Mouse (Mus musculus): ENCODE data around the gene Oser1. TPM values are rescaled to one million over a fixed set of nuclear protein-coding genes. Genes with fewer than 3 reads are reported as not detected.
"Not testable (repeated sequence)": the region's sequence is repeated elsewhere in the genome, so short reads cannot be mapped to it uniquely, and the experiment has no call there.

The Oser1 gene
- polyA plus RNA-seq, 1 experiment from 2014 or later: 87.3 TPM

DNA sequence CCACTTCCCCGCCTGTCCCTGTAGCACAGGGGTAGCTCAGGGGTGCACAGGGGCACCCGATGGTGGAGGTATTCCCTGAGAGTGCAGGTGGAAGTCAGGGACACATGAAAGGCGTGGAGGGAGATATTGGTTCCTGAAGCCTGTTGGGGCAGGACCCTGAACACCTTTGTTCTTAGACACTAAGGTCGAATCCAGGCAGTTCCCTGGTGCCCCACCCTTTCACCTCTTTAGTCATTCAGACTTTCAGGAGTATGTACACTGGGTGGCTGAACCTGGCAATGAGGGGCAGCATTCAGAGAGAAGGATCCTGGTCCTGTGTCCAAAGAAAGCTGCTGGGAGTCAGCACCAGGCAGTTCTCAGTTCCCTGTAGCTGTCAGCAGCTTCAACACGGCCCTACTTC lies 37.9 kb upstream of the Oser1 start:
- no peaks in the 10 kb centered on the region for H3K36me3 ChIP-seq
- ATAC-seq (ENCODE audit: insufficient number of reproducible peaks, insufficient read depth, low FRiP score, low TSS enrichment): no peak
- no peaks in the 10 kb centered on the region for H3K4me1 ChIP-seq
- no peak overlapping the region for H3K9ac ChIP-seq
- H3K9me3 ChIP-seq: no peaks in the 10 kb centered on the region
- peaks cover 21% of the 10 kb centered on the region for H3K27me3 ChIP-seq
- H3K4me3 ChIP-seq: no peak overlapping the region
- 81% methylated on average over 5 of the region's 5 CpGs for WGBS
- no peak overlapping the region for H3K4me2 ChIP-seq (replicated peaks)
- no peak overlapping the region for H3K27ac ChIP-seq

GRCm38 (mm10) chr2:163461307-163461706 lies 36.8 kb upstream of the Oser1 start:
- not testable (repeated sequence) for H3K9ac ChIP-seq; H3K36me3 ChIP-seq; ATAC-seq (ENCODE audit: insufficient number of reproducible peaks, insufficient read depth, low FRiP score, low TSS enrichment); H3K4me1 ChIP-seq; H3K27ac ChIP-seq; H3K4me3 ChIP-seq; H3K4me2 ChIP-seq (replicated peaks); H3K9me3 ChIP-seq
- 93% methylated on average over 9 of the region's 9 CpGs for WGBS
- peaks cover 21% of the 10 kb centered on the region for H3K27me3 ChIP-seq

DNA sequence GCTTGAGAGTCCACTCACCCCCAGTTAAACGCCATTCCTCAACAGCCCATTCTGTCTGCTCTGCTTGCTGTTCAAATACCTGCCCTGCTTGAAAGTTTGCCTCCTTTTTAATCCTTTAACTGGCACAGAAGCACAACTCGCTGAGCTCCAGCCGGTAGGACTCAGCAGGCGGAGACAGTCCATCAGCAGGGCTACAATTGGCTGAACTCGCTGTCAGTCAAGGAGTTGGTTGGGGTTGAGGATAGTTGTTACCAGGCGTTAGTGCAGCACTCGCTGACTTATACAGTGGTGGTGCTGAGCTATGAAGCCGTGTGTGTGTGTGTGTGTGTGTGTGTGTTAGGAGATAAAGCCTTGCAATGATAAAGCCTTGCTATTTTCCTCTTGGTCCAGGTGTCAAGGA lies 36.1 kb upstream of the Oser1 start:
- no peaks in the 10 kb centered on the region for H3K4me1 ChIP-seq
- 87% methylated on average over 8 of the region's 8 CpGs for WGBS
- no peaks in the 10 kb centered on the region for H3K36me3 ChIP-seq
- ATAC-seq (ENCODE audit: insufficient number of reproducible peaks, insufficient read depth, low FRiP score, low TSS enrichment): no peak
- no peak overlapping the region for H3K9ac ChIP-seq
- no peaks in the 10 kb centered on the region for H3K9me3 ChIP-seq
- peaks cover 21% of the 10 kb centered on the region for H3K27me3 ChIP-seq
- no peak overlapping the region for H3K4me3 ChIP-seq
- H3K4me2 ChIP-seq (replicated peaks): no peak overlapping the region
- H3K27ac ChIP-seq: no peak overlapping the region

- Histone ChIP-seq H3K27me3 (peaks cover 21% of the 10 kb centered on the region), H3K4me3 (no peak overlapping the region), H3K9me3 (no peaks in the 10 kb centered on the region), H3K27ac (no peak overlapping the region), H3K4me1 (no peaks in the 10 kb centered on the region), H3K4me2 (replicated peaks) (no peak overlapping the region), H3K36me3 (no peaks in the 10 kb centered on the region), H3K9ac (no peak overlapping the region)
- 45% methylated on average over 10 of the region's 10 CpGs for WGBS
- no peak for ATAC-seq (ENCODE audit: insufficient number of reproducible peaks, insufficient read depth, low FRiP score, low TSS enrichment)
Observed at GRCm38 (mm10) chr2:163459380-163459779, 34.9 kb upstream of the Oser1 start.

- H3K27me3 ChIP-seq: peaks cover 21% of the 10 kb centered on the region
- no peak for ATAC-seq (ENCODE audit: insufficient number of reproducible peaks, insufficient read depth, low FRiP score, low TSS enrichment)
- H3K27ac ChIP-seq: no peak overlapping the region
- H3K9ac ChIP-seq: no peak overlapping the region
- H3K9me3 ChIP-seq: no peaks in the 10 kb centered on the region
- no peaks in the 10 kb centered on the region for H3K36me3 ChIP-seq
- H3K4me2 ChIP-seq (replicated peaks): no peak overlapping the region
- 58% methylated on average over 27 of the region's 27 CpGs for WGBS
- no peak overlapping the region for H3K4me3 ChIP-seq
- H3K4me1 ChIP-seq: no peaks in the 10 kb centered on the region
Observed at GRCm38 (mm10) chr2:163458539-163459265, 34.2 kb upstream of the Oser1 start.

DNA sequence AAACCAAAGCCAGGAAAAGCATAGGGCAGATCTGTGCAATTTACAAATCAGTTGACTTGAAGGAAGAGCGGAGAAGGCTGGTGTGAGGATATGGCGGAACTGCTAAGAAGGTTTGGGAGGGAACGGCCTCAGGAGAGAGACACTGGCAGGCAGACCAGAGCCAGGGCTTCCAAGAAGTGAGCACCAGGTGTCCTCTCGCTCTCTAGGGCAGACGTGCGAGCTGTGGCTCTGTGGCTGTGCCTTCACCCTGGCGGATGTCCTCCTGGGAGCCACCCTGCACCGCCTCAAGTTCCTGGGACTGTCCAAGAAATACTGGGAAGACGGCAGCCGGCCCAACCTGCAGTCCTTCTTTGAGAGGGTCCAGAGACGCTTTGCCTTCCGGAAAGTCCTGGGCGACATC lies 28.9 kb upstream of the Oser1 start:
- no peak for ATAC-seq (ENCODE audit: insufficient number of reproducible peaks, insufficient read depth, low FRiP score, low TSS enrichment)
- WGBS: 89% methylated on average over 13 of the region's 13 CpGs

GRCm38 (mm10) chr2:163452738-163453137 lies 28.2 kb upstream of the Oser1 start:
- Histone ChIP-seq H3K36me3 (no peaks in the 10 kb centered on the region), H3K9me3 (no peaks in the 10 kb centered on the region), H3K4me2 (replicated peaks) (no peak overlapping the region), H3K4me1 (no peaks in the 10 kb centered on the region), H3K27me3 (no peaks in the 10 kb centered on the region), H3K4me3 (no peak overlapping the region), H3K27ac (no peak overlapping the region), H3K9ac (no peak overlapping the region)
- 90% methylated on average over 6 of the region's 6 CpGs for WGBS
- no peak for ATAC-seq (ENCODE audit: insufficient number of reproducible peaks, insufficient read depth, low FRiP score, low TSS enrichment)

More for the DNA sequence above, 28.9 kb upstream of the Oser1 start:
- Histone ChIP-seq H3K27me3 (peaks cover 4% of the 10 kb centered on the region), H3K4me3 (no peak overlapping the region), H3K9me3 (no peaks in the 10 kb centered on the region), H3K4me2 (replicated peaks) (no peak overlapping the region), H3K27ac (no peak overlapping the region), H3K4me1 (no peaks in the 10 kb centered on the region), H3K36me3 (no peaks in the 10 kb centered on the region), H3K9ac (no peak overlapping the region)

DNA sequence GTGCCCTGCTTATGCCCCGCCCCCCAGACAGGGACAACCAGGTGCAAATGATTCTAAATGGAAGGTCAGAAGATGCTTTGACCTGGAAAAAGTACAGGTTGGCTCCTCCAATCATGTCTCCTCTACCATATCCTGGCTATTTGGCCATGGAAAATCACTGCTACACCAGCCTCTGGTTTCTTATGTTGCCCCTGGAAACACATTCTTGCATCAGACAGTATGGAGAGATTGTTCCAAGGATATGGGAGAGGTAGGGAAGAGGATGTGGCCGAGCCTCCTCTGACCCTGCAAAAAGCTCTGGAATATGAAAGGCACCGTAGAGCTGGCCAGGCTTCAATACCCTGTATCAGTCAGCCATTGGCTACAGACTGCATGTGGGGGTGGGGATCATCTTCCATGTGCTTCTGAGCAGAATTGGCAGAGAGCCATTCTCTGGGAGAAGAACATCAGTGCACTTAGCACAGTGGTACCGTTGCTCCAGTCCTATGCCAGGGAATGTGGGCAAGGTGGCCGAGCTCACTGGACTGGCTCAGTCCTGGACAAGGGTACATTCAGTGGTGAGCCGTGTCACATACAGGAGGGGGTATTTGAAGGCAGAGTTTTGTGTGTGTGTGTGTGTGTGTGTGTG lies 26.3 kb upstream of the Oser1 start:
- Histone ChIP-seq H3K4me3 (no peak overlapping the region), H3K4me2 (replicated peaks) (no peak overlapping the region), H3K36me3 (no peaks in the 10 kb centered on the region), H3K27me3 (no peaks in the 10 kb centered on the region), H3K9me3 (no peaks in the 10 kb centered on the region), H3K4me1 (no peaks in the 10 kb centered on the region), H3K27ac (no peak overlapping the region), H3K9ac (no peak overlapping the region)
- ATAC-seq (ENCODE audit: insufficient number of reproducible peaks, insufficient read depth, low FRiP score, low TSS enrichment): no peak
- WGBS: 70% methylated on average over 6 of the region's 6 CpGs

- Histone ChIP-seq H3K4me1 (no peaks in the 10 kb centered on the region), H3K36me3 (no peaks in the 10 kb centered on the region), H3K27me3 (no peaks in the 10 kb centered on the region), H3K9me3 (no peaks in the 10 kb centered on the region), H3K27ac (no peak overlapping the region), H3K9ac (no peak overlapping the region), H3K4me3 (no peak overlapping the region), H3K4me2 (replicated peaks) (no peak overlapping the region)
- 60% methylated on average over 3 of the region's 3 CpGs for WGBS
- ATAC-seq (ENCODE audit: insufficient number of reproducible peaks, insufficient read depth, low FRiP score, low TSS enrichment): no peak
Observed at GRCm38 (mm10) chr2:163449276-163449675, 24.8 kb upstream of the Oser1 start.

- no peak overlapping the region for H3K27ac ChIP-seq
- no peaks in the 10 kb centered on the region for H3K36me3 ChIP-seq
- H3K4me1 ChIP-seq: no peaks in the 10 kb centered on the region
- H3K9me3 ChIP-seq: no peaks in the 10 kb centered on the region
- H3K4me2 ChIP-seq (replicated peaks): no peak overlapping the region
- 83% methylated on average over 12 of the region's 12 CpGs for WGBS
- H3K4me3 ChIP-seq: no peak overlapping the region
- no peak overlapping the region for H3K9ac ChIP-seq
- no peaks in the 10 kb centered on the region for H3K27me3 ChIP-seq
- no peak for ATAC-seq (ENCODE audit: insufficient number of reproducible peaks, insufficient read depth, low FRiP score, low TSS enrichment)
Observed at GRCm38 (mm10) chr2:163447375-163447774, 22.9 kb upstream of the Oser1 start.

- WGBS: 69% methylated on average over 7 of the region's 7 CpGs
- Histone ChIP-seq H3K27ac (no peak overlapping the region), H3K9me3 (no peaks in the 10 kb centered on the region), H3K9ac (no peak overlapping the region), H3K4me3 (no peak overlapping the region), H3K4me1 (no peaks in the 10 kb centered on the region), H3K36me3 (no peaks in the 10 kb centered on the region), H3K27me3 (peaks cover 6% of the 10 kb centered on the region), H3K4me2 (replicated peaks) (no peak overlapping the region)
- ATAC-seq (ENCODE audit: insufficient number of reproducible peaks, insufficient read depth, low FRiP score, low TSS enrichment): no peak
Observed at GRCm38 (mm10) chr2:163444017-163444416, 19.5 kb upstream of the Oser1 start.

- Histone ChIP-seq H3K36me3 (no peaks in the 10 kb centered on the region), H3K9ac (no peak overlapping the region), H3K27me3 (peaks cover 10% of the 10 kb centered on the region), H3K4me3 (no peak overlapping the region), H3K9me3 (no peaks in the 10 kb centered on the region), H3K27ac (no peak overlapping the region), H3K4me1 (peaks cover 1% of the 10 kb centered on the region; the same call in 1 of the 2 replicates), H3K4me2 (replicated peaks) (no peak overlapping the region)
- ATAC-seq (ENCODE audit: insufficient number of reproducible peaks, insufficient read depth, low FRiP score, low TSS enrichment): no peak
- 70% methylated on average over 6 of the region's 6 CpGs for WGBS
Observed at GRCm38 (mm10) chr2:163443543-163443942, 19.0 kb upstream of the Oser1 start.

Measured in embryonic facial prominence, embryonic 12.5 days (tissue).